Mouse (Mus musculus) right cerebral cortex, postnatal 10 days (tissue): Measurements from ENCODE around the gene Kdm5b.

Experiments used
- DNase-seq, 2 experiments: peaks; one replicate each; pipeline ENCODE4 v3.0.0; 2021; ENCODE audit warnings: low spot score in 2 of 2

The Kdm5b gene

DNA sequence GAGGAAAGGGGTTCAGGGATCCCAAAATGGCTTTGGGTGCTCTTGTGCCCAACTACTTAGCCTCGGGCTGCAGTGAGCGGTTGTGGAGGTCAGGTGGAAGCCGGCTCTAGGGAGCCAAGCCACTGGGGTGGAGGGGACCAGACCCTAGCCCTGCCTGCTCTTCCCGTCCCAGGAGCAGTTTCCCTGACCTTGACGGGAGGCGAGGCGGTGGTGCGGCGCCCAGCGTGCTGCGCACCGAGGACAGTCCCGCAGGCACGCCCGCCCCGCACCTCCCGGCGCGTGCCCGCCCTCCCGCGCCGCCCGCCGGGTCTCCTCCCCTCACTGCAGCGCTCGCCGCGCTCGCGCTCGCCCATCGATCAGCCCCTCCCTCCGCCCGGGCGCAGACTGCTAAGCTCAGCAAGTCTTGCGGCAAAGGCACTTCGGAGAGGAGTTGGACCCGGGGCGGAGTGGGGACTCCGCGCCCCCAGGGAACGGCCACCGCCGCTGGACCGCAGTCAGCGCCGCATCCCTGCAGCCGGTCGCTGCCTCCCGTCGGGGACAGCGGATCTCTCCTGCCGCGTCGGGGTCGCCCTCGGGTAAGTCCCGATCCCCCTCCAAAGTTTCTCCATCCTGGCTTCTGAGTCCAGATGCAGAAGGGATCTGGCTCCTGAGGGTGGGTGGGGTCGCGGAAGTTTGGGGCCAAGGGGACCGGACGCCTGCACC is 86.4 kb downstream of the Kdm5b start, which contains the start of gene Syt2:
Gene Syt2, plus strand, starts transcription at position 417 of the 702 bp plus-strand sequence.
- peak; percentile 53 to 66 for DNase-seq

GRCm38 (mm10) chr1:134646963-134647282 is 87.0 kb downstream of the Kdm5b start:
- DNase-seq = no peak

DNA sequence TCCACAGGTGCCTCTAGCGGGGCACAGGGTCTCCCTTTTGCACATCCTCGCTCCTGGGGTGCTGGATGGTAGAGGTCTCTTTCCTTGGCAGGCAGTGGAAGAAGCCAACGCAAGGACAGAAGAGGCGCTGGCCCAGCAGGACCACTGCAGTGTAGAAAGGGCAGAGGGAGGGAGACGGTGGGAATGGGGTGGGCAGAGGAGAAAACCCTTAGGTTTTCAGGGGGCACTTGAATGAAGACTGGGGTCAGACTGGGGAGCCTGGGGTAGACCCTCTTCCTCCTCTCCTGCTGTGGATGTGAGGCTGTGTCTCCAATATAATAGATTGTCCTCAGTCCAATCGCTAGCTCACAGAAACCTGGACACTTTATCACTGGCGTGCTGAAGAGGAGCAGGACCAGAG is 87.6 kb downstream of the Kdm5b start:
- no peak for DNase-seq

- no peak for DNase-seq
These were observed 90.8 kb downstream of the Kdm5b start for GRCm38 (mm10) chr1:134650816-134651215.

GRCm38 (mm10) chr1:134651268-134651850 is 91.4 kb downstream of the Kdm5b start:
- DNase-seq = peak; percentile 69 to 72

GRCm38 (mm10) chr1:134651851-134652398 is 92.0 kb downstream of the Kdm5b start:
- peak in 1 of 2 experiments; percentile 46 for DNase-seq

GRCm38 (mm10) chr1:134653603-134654257 is 93.8 kb downstream of the Kdm5b start:
- no peak for DNase-seq

- no peak for DNase-seq
These were observed 98.9 kb downstream of the Kdm5b start for GRCm38 (mm10) chr1:134658841-134659240.

GRCm38 (mm10) chr1:134660163-134660562 is 100.2 kb downstream of the Kdm5b start:
- no peak for DNase-seq

- DNase-seq = no peak
These were observed 111.5 kb downstream of the Kdm5b start for GRCm38 (mm10) chr1:134671234-134672070.

DNA sequence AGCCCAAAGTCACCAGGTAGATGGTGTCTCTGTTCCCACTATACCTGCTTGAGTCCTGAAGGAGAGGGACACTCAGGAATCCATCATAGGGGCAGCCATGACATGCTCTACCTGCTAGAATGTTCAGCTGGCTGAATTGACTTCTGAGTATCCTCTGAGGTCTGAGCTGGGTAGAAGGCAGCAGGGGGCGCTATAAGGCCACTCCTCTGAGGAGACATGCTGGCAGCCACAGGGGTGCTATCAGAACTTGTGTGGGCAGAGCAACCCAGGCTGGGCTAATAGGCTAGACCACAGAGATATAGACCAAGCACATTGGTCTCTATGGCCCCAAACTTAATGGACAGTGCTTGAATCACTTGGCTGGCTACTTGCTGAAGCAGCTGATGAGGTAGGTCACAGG is 114.3 kb downstream of the Kdm5b start:
- DNase-seq = no peak

GRCm38 (mm10) chr1:134679445-134679844 is 119.5 kb downstream of the Kdm5b start:
- DNase-seq = no peak

GRCm38 (mm10) chr1:134680617-134681016 is 120.6 kb downstream of the Kdm5b start:
- DNase-seq = no peak

- peak; percentile 38 to 50 for DNase-seq
These were observed 122.5 kb downstream of the Kdm5b start for GRCm38 (mm10) chr1:134682460-134682859.
